Mouse (Mus musculus): ENCODE data around the gene Atad3a.

DNA sequence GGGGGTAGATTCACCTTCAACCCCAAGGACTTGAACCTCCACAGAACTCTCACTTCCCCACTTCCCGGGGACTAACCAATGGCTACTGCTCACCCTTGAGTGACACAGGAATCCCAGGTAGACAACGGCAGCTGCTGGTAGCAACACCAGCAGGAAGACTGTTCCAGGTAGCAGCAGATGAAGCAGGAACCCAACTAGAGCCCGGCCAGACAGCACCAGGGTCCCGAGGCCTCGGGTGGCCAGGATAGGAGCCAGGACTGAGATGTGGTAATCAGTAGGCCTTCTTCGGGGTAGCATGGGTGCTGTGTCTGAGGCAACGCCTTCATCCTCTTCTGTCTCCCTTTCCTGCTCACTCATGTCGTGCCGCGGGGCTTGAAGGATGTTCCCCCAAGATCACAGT, 24.4 kb upstream of the Atad3a start:
- TF ChIP-seq GATA1 (IDR thresholded peaks at IDR 0.05; ENCODE audit: low read length) (no peak), TAL1 (IDR thresholded peaks at IDR 0.05; ENCODE audit: low read length) (no peak)

All from erythroblast, embryonic 14.5 days (primary cell).